Mouse (Mus musculus) spleen, adult 2 months (tissue): Measurements from ENCODE around the gene Fam160b1. TPM values are rescaled to one million over a fixed set of nuclear protein-coding genes. Genes with fewer than 3 reads are reported as not detected.

ENCODE experiments used
- DNase-seq, 2 experiments: peaks; one replicate each; pipeline versions ENCODE4 v3.0.0 to v3.0.0-alpha.2; 2012 to 2021; ENCODE audit warnings: low spot score in 2 of 2, low read depth in 1 of 2
- H3K27ac ChIP-seq: fragments of 200-500 bp; 2 replicates; pipeline ENCODE4 v1.5.1; 2012; ENCODE audit warnings: low read length, inconsistent platforms; ENCODE audit not compliant: insufficient read depth
- H3K27me3 ChIP-seq: fragments of 200-500 bp; 2 replicates; pipeline ENCODE4 v1.6.1; 2012; ENCODE audit warnings: mild to moderate bottlenecking, moderate library complexity, low read length, inconsistent platforms; ENCODE audit not compliant: control insufficient read depth, insufficient read depth
- H3K36me3 ChIP-seq: fragments of 200-500 bp; 2 replicates; pipeline ENCODE4 v1.6.1; 2012; ENCODE audit warnings: mild to moderate bottlenecking, low read length, inconsistent platforms; ENCODE audit not compliant: control insufficient read depth, insufficient read depth
- H3K4me1 ChIP-seq: fragments of 200-500 bp; 2 replicates; pipeline ENCODE4 v1.6.1; 2011; ENCODE audit warnings: inconsistent platforms; ENCODE audit not compliant: control insufficient read depth, insufficient read depth, insufficient read length
- H3K4me3 ChIP-seq: fragments of 200-500 bp; 2 replicates; pipeline ENCODE4 v1.5.1; 2011; ENCODE audit warnings: mild to moderate bottlenecking, inconsistent platforms; ENCODE audit not compliant: insufficient read depth, insufficient read length; ENCODE audit errors: extremely low read depth
- CTCF ChIP-seq: fragments of 200-500 bp; IDR thresholded peaks from 2 replicates; pipeline ENCODE4 v1.5.1; 2011; ENCODE audit warnings: mild to moderate bottlenecking, inconsistent platforms; ENCODE audit not compliant: insufficient read depth, insufficient read length, insufficient replicate concordance; ENCODE audit errors: extremely low read depth
- POLR2A ChIP-seq: fragments of 200-500 bp; IDR thresholded peaks from 2 replicates; pipeline ENCODE4 v1.6.1; 2011; ENCODE audit warnings: low read depth, low read length, inconsistent platforms
- WGBS: fragments of 180-500 bp; shearing (Covaris S2); methylation state at CpG from one replicate; pipeline ENCODE4 v1.1.7; 2018; 5-methylcytosine and 5-hydroxymethylcytosine counted together
- polyA plus RNA-seq: library from polyadenylated mRNA; depleted of rRNA; stranded (reverse); fragments of >200 nt; gene quantifications from 2 replicates; pipeline ENCODE4 v1.2.3, GENCODE M21; 2012

Gene Fam160b1
- polyA plus RNA-seq, 1 experiment, result 7.9 TPM

DNA sequence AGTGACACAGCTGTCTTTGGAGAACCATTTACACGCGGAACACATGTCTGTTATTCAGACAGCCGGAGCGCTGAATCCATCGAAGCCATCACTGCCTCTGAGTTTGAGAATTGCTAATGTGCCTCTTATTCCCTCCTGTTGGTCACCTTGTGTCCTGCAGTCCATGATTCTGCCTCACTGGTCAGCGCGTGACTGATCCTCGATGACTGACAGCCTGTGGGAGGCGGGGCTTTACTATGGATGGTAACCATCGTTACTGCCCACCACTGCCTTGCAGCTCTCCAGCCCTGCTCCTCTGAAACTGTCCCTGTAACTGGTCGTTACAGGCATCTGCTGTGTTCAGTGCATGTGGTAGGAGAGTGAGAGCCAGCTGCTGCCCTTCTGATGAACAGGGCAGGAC lies 15.3 kb downstream of the Fam160b1 start:
- no peak overlapping the region for H3K27ac ChIP-seq
- no peaks in the 10 kb centered on the region for H3K27me3 ChIP-seq
- H3K4me1 ChIP-seq, result no peaks in the 10 kb centered on the region
- no peak overlapping the region for H3K4me3 ChIP-seq
- TF ChIP-seq POLR2A (no peak), CTCF (no peak)
- DNase-seq, result no peak
- 96% methylated on average over 11 of the region's 11 CpGs for WGBS
- H3K36me3 ChIP-seq, result peaks cover 46% of the 10 kb centered on the region

DNA sequence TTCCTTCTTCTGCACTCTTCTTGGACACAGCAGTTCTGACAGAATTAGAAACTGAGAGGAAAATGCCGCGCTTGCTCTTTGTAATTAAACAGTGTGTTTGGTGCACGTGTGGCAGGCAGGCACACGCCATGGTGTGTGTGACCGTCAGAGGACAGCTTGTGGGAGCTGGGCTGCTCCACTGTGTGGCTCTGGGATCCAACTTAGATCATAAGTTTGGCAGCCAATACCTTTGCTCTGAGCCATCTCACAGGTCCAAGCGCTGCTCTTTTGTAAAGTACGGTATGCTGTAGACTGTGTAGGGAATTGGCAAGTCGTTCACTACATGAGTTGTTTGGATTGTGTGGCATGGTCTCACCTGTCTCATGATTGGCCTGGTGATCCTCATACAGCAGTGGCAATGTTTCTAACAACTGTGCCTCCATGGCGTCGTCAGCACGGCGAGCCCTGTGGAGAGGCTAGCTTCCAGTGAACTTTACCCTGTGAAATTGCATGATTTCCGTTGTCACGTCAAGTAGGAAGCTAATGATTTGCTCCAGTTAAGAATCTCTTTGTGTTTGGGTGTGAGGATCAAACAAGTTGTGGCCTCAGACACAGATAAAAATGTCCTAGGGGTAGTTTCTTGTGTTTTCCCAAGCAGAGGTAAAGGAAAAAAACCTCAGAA lies 16.7 kb downstream of the Fam160b1 start:
- TF ChIP-seq CTCF (no peak), POLR2A (no peak)

DNA sequence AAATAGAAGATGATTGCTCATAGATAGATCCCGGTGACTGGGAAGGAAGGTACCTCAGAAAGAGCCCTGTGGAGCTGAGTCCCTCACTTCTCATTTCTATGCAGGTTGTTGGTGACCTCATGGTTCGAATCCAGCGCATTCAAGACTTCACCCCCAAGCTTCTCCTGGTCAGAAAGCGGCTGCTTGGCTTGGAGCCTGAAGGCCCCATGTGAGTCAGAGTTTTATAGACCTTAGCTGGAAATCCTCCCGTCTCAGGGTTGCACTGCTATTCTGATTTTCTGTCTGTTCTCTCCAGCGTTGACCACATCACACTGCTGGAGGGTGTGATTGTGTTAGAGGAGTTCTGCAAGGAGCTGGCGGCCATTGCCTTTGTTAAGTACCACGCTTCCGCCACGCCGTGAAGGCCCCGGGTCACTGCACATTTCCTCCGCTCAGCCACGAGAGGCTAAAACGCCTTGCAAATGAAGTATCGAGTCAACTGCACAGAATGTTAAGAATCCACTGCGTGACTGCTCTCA lies 25.8 kb downstream of the Fam160b1 start:
- TF ChIP-seq CTCF (no peak), POLR2A (no peak)

More for the DNA sequence above, 16.7 kb downstream of the Fam160b1 start:
- Histone ChIP-seq H3K4me3 (no peak overlapping the region), H3K4me1 (no peaks in the 10 kb centered on the region), H3K36me3 (peaks cover 53% of the 10 kb centered on the region), H3K27me3 (no peaks in the 10 kb centered on the region), H3K27ac (no peak overlapping the region)
- WGBS, result 94% methylated on average over 14 of the region's 14 CpGs
- DNase-seq, result no peak

DNA sequence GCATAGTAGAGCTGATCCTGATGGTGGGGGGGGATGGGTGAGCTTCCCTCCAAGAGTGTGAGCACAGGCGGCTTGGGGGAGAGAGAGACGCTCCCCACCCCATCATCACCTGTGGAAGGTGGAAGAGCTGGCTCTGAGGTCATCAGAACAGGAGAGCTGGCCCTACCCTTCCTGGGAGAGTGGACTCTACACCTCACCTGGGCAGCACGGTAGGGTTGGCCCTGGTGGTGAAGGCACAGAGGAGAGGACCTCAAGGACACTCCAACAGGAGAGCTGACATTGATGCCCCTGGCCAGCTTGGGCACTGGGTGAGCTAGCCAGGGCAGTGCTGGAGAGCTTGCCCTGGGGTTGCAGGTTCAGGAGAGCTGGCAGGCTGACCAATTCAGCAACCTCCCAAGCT lies 31.1 kb downstream of the Fam160b1 start:
- H3K4me1 ChIP-seq, result no peaks in the 10 kb centered on the region
- H3K36me3 ChIP-seq, result peaks cover 18% of the 10 kb centered on the region
- H3K27ac ChIP-seq, result no peak overlapping the region
- no peaks in the 10 kb centered on the region for H3K27me3 ChIP-seq
- 94% methylated on average over 3 of the region's 3 CpGs for WGBS
- no peak for DNase-seq
- no peak overlapping the region for H3K4me3 ChIP-seq
- TF ChIP-seq CTCF, result no peak
- no peak for TF ChIP-seq POLR2A

More for the DNA sequence above, 25.8 kb downstream of the Fam160b1 start:
- Histone ChIP-seq H3K4me1 (no peaks in the 10 kb centered on the region), H3K36me3 (peaks cover 59% of the 10 kb centered on the region), H3K4me3 (no peak overlapping the region), H3K27me3 (no peaks in the 10 kb centered on the region), H3K27ac (no peak overlapping the region)
- DNase-seq, result no peak
- WGBS, result 93% methylated on average over 17 of the region's 17 CpGs

DNA sequence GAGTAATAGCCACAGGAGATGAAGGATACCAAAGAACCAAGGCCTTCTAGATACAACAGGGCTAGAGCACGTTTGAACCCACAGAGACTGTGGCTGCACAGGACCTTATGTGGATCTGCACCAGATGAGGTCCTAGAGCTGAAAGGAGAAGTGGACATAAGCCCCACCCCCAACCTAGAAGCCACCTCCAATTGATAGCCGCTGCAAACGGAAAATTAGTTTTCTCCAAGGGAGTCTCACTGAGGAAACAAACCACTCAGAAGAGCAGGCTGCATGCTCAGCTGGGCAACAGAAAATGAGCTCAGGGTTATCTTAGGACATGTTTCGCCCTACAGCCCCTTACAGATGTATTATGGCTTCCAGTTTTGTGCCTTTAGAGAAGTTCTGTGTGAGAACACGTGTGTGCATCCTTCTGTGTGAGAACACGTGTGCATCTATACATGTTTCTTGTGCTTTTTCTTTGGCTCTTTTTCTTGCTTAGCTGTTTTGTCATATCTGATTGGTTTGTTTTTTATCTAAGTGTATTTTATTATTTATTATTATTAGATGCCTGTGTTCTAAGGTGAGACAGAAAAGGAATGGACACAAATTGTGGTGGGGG lies 33.0 kb downstream of the Fam160b1 start:
- Histone ChIP-seq H3K4me1 (no peaks in the 10 kb centered on the region), H3K4me3 (no peak overlapping the region), H3K27ac (no peak overlapping the region), H3K27me3 (no peaks in the 10 kb centered on the region), H3K36me3 (peaks cover 7% of the 10 kb centered on the region)
- TF ChIP-seq POLR2A (no peak), CTCF (no peak)
- DNase-seq, result no peak
- 36% methylated on average over 6 of the region's 6 CpGs for WGBS

DNA sequence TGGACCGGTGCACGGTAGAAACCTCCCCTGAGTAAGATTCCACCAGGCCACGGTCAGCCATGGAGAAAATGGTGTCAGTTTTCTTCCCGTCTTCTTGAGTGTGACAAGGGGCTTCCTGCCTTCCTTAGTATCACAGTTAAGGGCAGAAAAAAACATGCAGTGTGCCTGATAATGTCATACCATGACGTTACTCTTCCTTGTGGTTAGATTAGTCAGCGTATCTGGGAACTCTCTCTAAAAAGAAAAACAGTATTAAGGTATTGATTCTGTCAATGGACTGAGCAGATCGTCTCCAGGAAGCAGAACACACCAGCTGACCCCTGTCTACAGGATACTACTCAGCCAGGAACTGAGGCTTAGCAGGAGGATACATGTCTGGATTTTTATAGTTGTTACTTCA lies 36.1 kb downstream of the Fam160b1 start:
- H3K36me3 ChIP-seq, result no peaks in the 10 kb centered on the region
- no peak for DNase-seq
- no peak overlapping the region for H3K4me3 ChIP-seq
- no peak overlapping the region for H3K27ac ChIP-seq
- no peaks in the 10 kb centered on the region for H3K4me1 ChIP-seq
- WGBS, result 57% methylated on average over 7 of the region's 7 CpGs
- TF ChIP-seq POLR2A (no peak), CTCF (no peak)
- no peaks in the 10 kb centered on the region for H3K27me3 ChIP-seq

DNA sequence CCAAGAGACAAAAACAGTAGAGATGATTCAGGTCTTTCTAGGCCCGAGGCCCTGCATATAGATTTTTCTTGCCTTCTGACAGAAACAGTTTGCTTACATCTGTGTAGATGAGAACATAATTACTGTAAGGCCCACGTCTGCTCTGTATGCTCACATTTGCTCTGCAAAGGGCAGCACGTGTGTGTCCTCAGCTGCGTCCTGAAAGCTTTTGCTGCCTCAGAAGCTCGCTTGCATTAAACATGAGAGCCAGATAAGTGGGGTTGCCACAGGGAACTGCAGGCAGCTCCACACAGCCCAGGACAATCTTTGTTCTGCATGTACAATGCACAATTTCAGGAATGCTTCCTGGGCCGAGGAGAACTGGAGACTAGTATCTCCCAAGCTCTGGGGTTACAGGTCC lies 41.9 kb downstream of the Fam160b1 start:
- no peak for DNase-seq
- TF ChIP-seq CTCF (no peak), POLR2A (no peak)
- no peaks in the 10 kb centered on the region for H3K27me3 ChIP-seq
- no peaks in the 10 kb centered on the region for H3K4me1 ChIP-seq
- WGBS, result 90% methylated on average over 6 of the region's 6 CpGs
- H3K36me3 ChIP-seq, result no peaks in the 10 kb centered on the region
- no peak overlapping the region for H3K4me3 ChIP-seq
- no peak overlapping the region for H3K27ac ChIP-seq
